Mouse (Mus musculus) granulocyte monocyte progenitor cell, adult 5-6 weeks (primary cell): Measurements from ENCODE around the gene Gm17490. TPM values are rescaled to one million over a fixed set of nuclear protein-coding genes. Genes with fewer than 3 reads are reported as not detected.

Experiments used
- total RNA-seq, 2 experiments: library from RNA; stranded (forward) in 1 of 2; stranded (reverse) in 1 of 2; fragments of 200-712, 200-1000 nt in 1 of 2; fragments of >200 nt in 1 of 2; fragmentation: Nextera tagmentation in 1 of 2; gene quantifications; 2 replicates each; pipeline ENCODE4 v1.2.3; 2014 to 2017

The Gm17490 gene
- total RNA-seq, 2 experiments from 2014 or later, result not detected

Other genes starting within 250 kb of the Gm17490 start
- 44.8 and 74.9 TPM in 2 replicates for gene Pfkfb3, start 72.2 kb downstream of the Gm17490 start, total RNA-seq (2014; fragmentation: Nextera tagmentation)
- gene Pfkfb3, start 72.2 kb downstream of the Gm17490 start, total RNA-seq (2017), result 43.8 and 44.8 TPM in 2 replicates
- gene Rbm17, start 22.1 kb downstream of the Gm17490 start, total RNA-seq (2014; fragmentation: Nextera tagmentation), result 117 and 160 TPM in 2 replicates
- gene Rbm17, start 22.1 kb downstream of the Gm17490 start, total RNA-seq (2017), result 180 and 233 TPM in 2 replicates
- gene Il2ra, start 16.5 kb upstream of the Gm17490 start, total RNA-seq (2014; fragmentation: Nextera tagmentation), result not detected in 2 replicates
- gene Il2ra, start 16.5 kb upstream of the Gm17490 start, total RNA-seq (2017), result not detected in 2 replicates
- 25.4 and 26.0 TPM in 2 replicates for gene Il15ra, start 79.0 kb upstream of the Gm17490 start, total RNA-seq (2014; fragmentation: Nextera tagmentation)
- 14.3 and 26.1 TPM in 2 replicates for gene Il15ra, start 79.0 kb upstream of the Gm17490 start, total RNA-seq (2017)
- gene Fbh1, start 151.3 kb upstream of the Gm17490 start, total RNA-seq (2014; fragmentation: Nextera tagmentation), result 92.6 and 97.2 TPM in 2 replicates
- 81.2 and 84.4 TPM in 2 replicates for gene Fbh1, start 151.3 kb upstream of the Gm17490 start, total RNA-seq (2017)
- gene Ankrd16, start 151.6 kb upstream of the Gm17490 start, total RNA-seq (2014; fragmentation: Nextera tagmentation), result 44.3 and 76.9 TPM in 2 replicates
- 24.0 and 36.5 TPM in 2 replicates for gene Ankrd16, start 151.6 kb upstream of the Gm17490 start, total RNA-seq (2017)